Mouse (Mus musculus) testis, postnatal 14 days (tissue): ENCODE data around the gene Srgap2.

ENCODE experiments used
- DNase-seq: peaks from one replicate; pipeline ENCODE4 v3.0.0; 2021; ENCODE audit warnings: low spot score

The Srgap2 gene

GRCm38 (mm10) chr1:131245926-131246325 is 281.2 kb downstream of the Srgap2 start:
- DNase-seq: no peak

- peak; percentile 51 for DNase-seq
Observed at GRCm38 (mm10) chr1:131245089-131245856, 281.9 kb downstream of the Srgap2 start, which contains the start of gene Rassf5. TSS of gene Rassf5 (minus strand) at chr1:131245258.

GRCm38 (mm10) chr1:131244536-131245088 is 282.5 kb downstream of the Srgap2 start:
- no peak for DNase-seq

GRCm38 (mm10) chr1:131242956-131243355 is 284.2 kb downstream of the Srgap2 start:
- no peak for DNase-seq

GRCm38 (mm10) chr1:131239576-131240193 is 287.5 kb downstream of the Srgap2 start:
- no peak for DNase-seq

GRCm38 (mm10) chr1:131238931-131239381 is 288.2 kb downstream of the Srgap2 start:
- peak; percentile 62 for DNase-seq

- DNase-seq: no peak
Observed at GRCm38 (mm10) chr1:131236077-131236476, 291.1 kb downstream of the Srgap2 start.
